Mouse (Mus musculus) myocyte (in vitro differentiated cells): ENCODE data around the gene Spice1. TPM values are rescaled to one million over a fixed set of nuclear protein-coding genes. Genes with fewer than 3 reads are reported as not detected.

Source experiments
- H3K27me3 ChIP-seq: one replicate; pipeline ENCODE4 v1.6.1; 2011; ENCODE audit not compliant: control insufficient read depth, insufficient read depth, insufficient read length
- H3K36me3 ChIP-seq: one replicate; pipeline ENCODE4 v1.6.1; 2011; ENCODE audit not compliant: control insufficient read depth, insufficient read depth
- H3K4me2 ChIP-seq: one replicate; pipeline ENCODE4 v1.6.1; 2011; ENCODE audit warnings: low read depth, control low read depth
- H3K4me3 ChIP-seq: one replicate; pipeline ENCODE4 v1.5.1; 2011; ENCODE audit warnings: mild to moderate bottlenecking, control low read depth, moderate library complexity
- H3K79me2 ChIP-seq: one replicate; pipeline ENCODE4 v1.6.1; 2011; ENCODE audit not compliant: control insufficient read depth, insufficient read depth
- H3ac ChIP-seq: one replicate; pipeline ENCODE4 v1.6.1; 2011; ENCODE audit not compliant: control insufficient read depth, insufficient read length
- CEBPB ChIP-seq: IDR thresholded peaks from 2 replicates; pipeline ENCODE4 v1.6.1; 2011; ENCODE audit warnings: mild to moderate bottlenecking, moderate library complexity; ENCODE audit not compliant: poor library complexity, insufficient read depth, severe bottlenecking
- MAX ChIP-seq: IDR thresholded peaks from one replicate; pipeline ENCODE4 v1.6.1; 2011; ENCODE audit warnings: low read depth, mild to moderate bottlenecking, control low read depth
- MYOD1 ChIP-seq, 3 experiments: IDR thresholded peaks; one replicate each; pipeline ENCODE4 v1.6.1; 2011; ENCODE audit warnings: control low read depth in 2 of 3, low read depth in 2 of 3, mild to moderate bottlenecking in 2 of 3, moderate library complexity in 1 of 3; ENCODE audit not compliant: insufficient read length in 2 of 3, control insufficient read depth in 1 of 3
- MYOG ChIP-seq, 3 experiments: IDR thresholded peaks; one replicate each; pipeline ENCODE4 v1.6.1; 2011; ENCODE audit warnings: control low read depth in 2 of 3, low read depth in 2 of 3, mild to moderate bottlenecking in 2 of 3; ENCODE audit not compliant: insufficient read length in 2 of 3, control insufficient read depth in 1 of 3, insufficient read depth in 1 of 3
- POLR2A ChIP-seq: IDR thresholded peaks from one replicate; pipeline ENCODE4 v1.6.1; 2011; ENCODE audit warnings: low read depth, mild to moderate bottlenecking, control low read depth, moderate library complexity; ENCODE audit not compliant: insufficient read length
- POLR2AphosphoS2 ChIP-seq: IDR thresholded peaks from one replicate; pipeline ENCODE4 v1.6.1; 2011; ENCODE audit warnings: low read depth, control low read depth; ENCODE audit not compliant: insufficient read length
- REST ChIP-seq: IDR thresholded peaks from one replicate; pipeline ENCODE4 v1.6.1; 2011; ENCODE audit warnings: mild to moderate bottlenecking, control low read depth, moderate library complexity; ENCODE audit not compliant: insufficient read depth, insufficient read length
- SRF ChIP-seq: IDR thresholded peaks from one replicate; pipeline ENCODE4 v1.6.1; 2011; ENCODE audit warnings: low read depth; ENCODE audit not compliant: control insufficient read depth, insufficient read length
- TCF12 ChIP-seq: IDR thresholded peaks from one replicate; pipeline ENCODE4 v1.6.1; 2011; ENCODE audit warnings: mild to moderate bottlenecking, control low read depth; ENCODE audit not compliant: poor library complexity, insufficient read depth, severe bottlenecking
- TCF3 ChIP-seq: IDR thresholded peaks from one replicate; pipeline ENCODE4 v1.6.1; 2011; ENCODE audit warnings: low read depth, control low read depth; ENCODE audit not compliant: insufficient read length
- polyA plus RNA-seq: library from polyadenylated mRNA; unstranded; fragments of >200 nt; fragmentation: generic; extraction: Trizol; gene quantifications from one replicate; pipeline ENCODE4 v1.2.1, GENCODE M21; 2012; ENCODE audit warnings: missing spikeins

Gene Spice1
- polyA plus RNA-seq, 1 experiment, result 4.1 TPM

- no peak overlapping the region for H3ac ChIP-seq
- no peak for TF ChIP-seq SRF
- TF ChIP-seq POLR2A, result no peak
- no peak for TF ChIP-seq MAX
- TF ChIP-seq MYOD1 (IDR thresholded peaks at IDR 0.05; ENCODE audit: control insufficient read depth in 1 of 3, insufficient read length in 2 of 3, low read depth in 2 of 3), result no peak
- TF ChIP-seq CEBPB, result no peak
- TF ChIP-seq REST, result no peak
- TF ChIP-seq POLR2AphosphoS2, result no peak
- no peak for TF ChIP-seq TCF12
- H3K4me2 ChIP-seq, result no peak overlapping the region
- H3K36me3 ChIP-seq, result no peaks in the 10 kb centered on the region
- peaks cover 4% of the 10 kb centered on the region for H3K27me3 ChIP-seq
- no peak overlapping the region for H3K4me3 ChIP-seq
- no peaks in the 10 kb centered on the region for H3K79me2 ChIP-seq
Measured at GRCm38 (mm10) chr16:44434931-44435330, 88.0 kb downstream of the Spice1 start.

- H3K4me3 ChIP-seq, result no peak overlapping the region
- H3ac ChIP-seq, result no peak overlapping the region
- TF ChIP-seq CEBPB (no peak), MYOG (IDR thresholded peaks at IDR 0.05; ENCODE audit: control insufficient read depth in 1 of 3, insufficient read depth in 1 of 3, insufficient read length in 2 of 3, low read depth in 2 of 3) (no peak), SRF (no peak), POLR2A (no peak), TCF3 (no peak), MAX (no peak)
- H3K79me2 ChIP-seq, result no peaks in the 10 kb centered on the region
- H3K27me3 ChIP-seq, result peaks cover 4% of the 10 kb centered on the region
- H3K4me2 ChIP-seq, result no peak overlapping the region
- no peaks in the 10 kb centered on the region for H3K36me3 ChIP-seq
Measured at GRCm38 (mm10) chr16:44435481-44435880, 88.6 kb downstream of the Spice1 start.

Other genes with a start within 250 kb of the Spice1 start
- 28.7 TPM for gene Atp6v1a, start 207.4 kb upstream of the Spice1 start, polyA plus RNA-seq
- 34.7 TPM for gene Naa50, start 207.3 kb upstream of the Spice1 start, polyA plus RNA-seq
- 3.5 TPM for gene Usf3, start 173.9 kb upstream of the Spice1 start, polyA plus RNA-seq
- not detected for gene Sidt1, start 13.9 kb upstream of the Spice1 start, polyA plus RNA-seq
- gene Cfap44, start 47.7 kb downstream of the Spice1 start, polyA plus RNA-seq, result not detected
- 7.5 TPM for gene Boc, start 211.8 kb downstream of the Spice1 start, polyA plus RNA-seq